Mouse (Mus musculus) erythroblast, embryonic 14.5 days (primary cell): Measurements from ENCODE around the gene Speer4d.
"Not testable (repeated sequence)": the region's sequence is repeated elsewhere in the genome, so short reads cannot be mapped to it uniquely, and the experiment has no call there.

Source experiments
- GATA1 ChIP-seq: IDR thresholded peaks from 2 replicates; pipeline ENCODE4 v1.6.1; 2012; ENCODE audit warnings: low read length, inconsistent platforms, mixed read lengths
- TAL1 ChIP-seq: IDR thresholded peaks from 3 replicates; pipeline ENCODE4 v1.6.1; 2012; ENCODE audit warnings: low read length, inconsistent platforms, mixed read lengths

DNA sequence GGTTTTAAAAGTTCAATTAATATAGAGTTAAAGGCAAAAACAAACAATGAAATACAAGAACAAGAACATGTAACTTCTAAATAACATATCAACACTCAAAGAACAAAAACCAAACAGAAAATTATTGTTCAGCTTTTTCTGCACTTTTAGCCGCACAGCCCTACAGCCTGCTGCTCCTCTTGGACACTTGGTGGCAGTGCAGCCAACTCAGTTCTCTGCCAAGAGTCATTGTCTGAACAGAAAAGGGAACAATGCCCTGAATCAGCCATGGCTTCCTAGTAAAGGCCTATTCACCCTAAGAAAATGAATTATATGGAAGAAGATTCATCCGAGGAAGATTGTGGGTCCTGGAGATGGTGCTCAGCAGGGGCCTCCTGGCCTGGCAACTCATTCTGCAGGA is 33.5 kb downstream of the Speer4d start:
- TF ChIP-seq GATA1, TAL1: not testable (repeated sequence)
